Mouse (Mus musculus): ENCODE measurements around the gene Irf2bp2. TPM values are rescaled to one million over a fixed set of nuclear protein-coding genes. Genes with fewer than 3 reads are reported as not detected.

Gene Irf2bp2
- total RNA-seq, 2 experiments from 2014 or later: 55.4 to 59.0 TPM

- no peak for DNase-seq (ENCODE audit: extremely low spot score in 1 of 2, low spot score in 1 of 2)
Observed at GRCm38 (mm10) chr8:126573079-126573694, 20.6 kb downstream of the Irf2bp2 start.

- no peak for DNase-seq (ENCODE audit: extremely low spot score in 1 of 2, low spot score in 1 of 2)
Observed at GRCm38 (mm10) chr8:126571065-126571660, 22.6 kb downstream of the Irf2bp2 start.

GRCm38 (mm10) chr8:126570521-126571040 is 23.2 kb downstream of the Irf2bp2 start:
- DNase-seq (ENCODE audit: extremely low spot score in 1 of 2, low spot score in 1 of 2): no peak

GRCm38 (mm10) chr8:126570046-126570445 is 23.7 kb downstream of the Irf2bp2 start:
- no peak for DNase-seq (ENCODE audit: extremely low spot score in 1 of 2, low spot score in 1 of 2)

- DNase-seq (ENCODE audit: extremely low spot score in 1 of 2, low spot score in 1 of 2): no peak
Observed at GRCm38 (mm10) chr8:126569638-126570037, 24.1 kb downstream of the Irf2bp2 start.

- no peak for DNase-seq (ENCODE audit: extremely low spot score in 1 of 2, low spot score in 1 of 2)
Observed at GRCm38 (mm10) chr8:126567674-126568073, 26.1 kb downstream of the Irf2bp2 start.

- peak in 1 of 2 experiments; percentile 20 for DNase-seq (ENCODE audit: extremely low spot score in 1 of 2, low spot score in 1 of 2)
Observed at GRCm38 (mm10) chr8:126566446-126567062, 27.2 kb downstream of the Irf2bp2 start.

- DNase-seq (ENCODE audit: extremely low spot score in 1 of 2, low spot score in 1 of 2): no peak
Observed at GRCm38 (mm10) chr8:126565954-126566445, 27.8 kb downstream of the Irf2bp2 start.

GRCm38 (mm10) chr8:126565231-126565781 is 28.5 kb downstream of the Irf2bp2 start:
- DNase-seq (ENCODE audit: extremely low spot score in 1 of 2, low spot score in 1 of 2): no peak

GRCm38 (mm10) chr8:126564551-126565154 is 29.1 kb downstream of the Irf2bp2 start:
- DNase-seq (ENCODE audit: extremely low spot score in 1 of 2, low spot score in 1 of 2): no peak

- no peak for DNase-seq (ENCODE audit: extremely low spot score in 1 of 2, low spot score in 1 of 2)
Observed at GRCm38 (mm10) chr8:126561316-126561841, 32.4 kb downstream of the Irf2bp2 start.

- no peak for DNase-seq (ENCODE audit: extremely low spot score in 1 of 2, low spot score in 1 of 2)
Observed at GRCm38 (mm10) chr8:126558400-126558953, 35.3 kb downstream of the Irf2bp2 start.

GRCm38 (mm10) chr8:126557403-126557802 is 36.4 kb downstream of the Irf2bp2 start:
- DNase-seq (ENCODE audit: extremely low spot score in 1 of 2, low spot score in 1 of 2): no peak

- DNase-seq (ENCODE audit: extremely low spot score in 1 of 2, low spot score in 1 of 2): no peak
Observed at GRCm38 (mm10) chr8:126556691-126557090, 37.1 kb downstream of the Irf2bp2 start.

- DNase-seq (ENCODE audit: extremely low spot score in 1 of 2, low spot score in 1 of 2): no peak
Observed at GRCm38 (mm10) chr8:126554741-126555140, 39.0 kb downstream of the Irf2bp2 start.

- DNase-seq (ENCODE audit: extremely low spot score in 1 of 2, low spot score in 1 of 2): no peak
Observed at GRCm38 (mm10) chr8:126551871-126552270, 41.9 kb downstream of the Irf2bp2 start.

- DNase-seq (ENCODE audit: extremely low spot score in 1 of 2, low spot score in 1 of 2): no peak
Observed at GRCm38 (mm10) chr8:126550944-126551357, 42.8 kb downstream of the Irf2bp2 start.

- DNase-seq (ENCODE audit: extremely low spot score in 1 of 2, low spot score in 1 of 2): no peak
Observed at GRCm38 (mm10) chr8:126547841-126548240, 45.9 kb downstream of the Irf2bp2 start.

- DNase-seq (ENCODE audit: extremely low spot score in 1 of 2, low spot score in 1 of 2): no peak
Observed at GRCm38 (mm10) chr8:126547361-126547760, 46.4 kb downstream of the Irf2bp2 start.

- DNase-seq (ENCODE audit: extremely low spot score in 1 of 2, low spot score in 1 of 2): no peak
Observed at GRCm38 (mm10) chr8:126546480-126546879, 47.3 kb downstream of the Irf2bp2 start.
